Mouse (Mus musculus) brain, embryonic 14.5 days (tissue): ENCODE measurements at regions not wholly inside any gene's neighbourhood (a gene's known extent, or its start where the extent isn't known, plus 50 kb on each side); places are given as distances from the start of the nearest gene placed in this dataset.

ENCODE experiments used
- CTCF ChIP-seq: fragments of 200-500 bp; IDR thresholded peaks from 2 replicates; pipeline ENCODE4 v1.5.1; 2012; ENCODE audit warnings: inconsistent platforms, mild to moderate bottlenecking, moderate library complexity, borderline replicate concordance; ENCODE audit not compliant: insufficient read depth, insufficient read length; ENCODE audit errors: extremely low read depth
- POLR2A ChIP-seq: fragments of 200-500 bp; IDR thresholded peaks from 2 replicates; pipeline ENCODE4 v1.6.1; 2012; ENCODE audit warnings: mild to moderate bottlenecking, inconsistent platforms, borderline replicate concordance; ENCODE audit not compliant: poor library complexity, insufficient read depth, insufficient read length, severe bottlenecking; ENCODE audit errors: extremely low read depth

GRCm38 (mm10) chr2:72588814-72589213, 112.9 kb downstream of the Cdca7 start:
- TF ChIP-seq CTCF (no peak), POLR2A (no peak)
